Mouse (Mus musculus) olfactory bulb, adult 2 months (tissue): ENCODE results near the gene Rps16.

Experiments
- CTCF ChIP-seq: fragments of 200-500 bp; IDR thresholded peaks from 2 replicates; pipeline ENCODE4 v1.5.1; 2012; ENCODE audit warnings: low read depth, mild to moderate bottlenecking, low read length, moderate library complexity; ENCODE audit not compliant: insufficient read depth
- POLR2A ChIP-seq: fragments of 200-500 bp; IDR thresholded peaks from 2 replicates; pipeline ENCODE4 v1.6.1; 2012; ENCODE audit warnings: mild to moderate bottlenecking, low read depth, low read length, moderate library complexity; ENCODE audit not compliant: insufficient read depth

DNA sequence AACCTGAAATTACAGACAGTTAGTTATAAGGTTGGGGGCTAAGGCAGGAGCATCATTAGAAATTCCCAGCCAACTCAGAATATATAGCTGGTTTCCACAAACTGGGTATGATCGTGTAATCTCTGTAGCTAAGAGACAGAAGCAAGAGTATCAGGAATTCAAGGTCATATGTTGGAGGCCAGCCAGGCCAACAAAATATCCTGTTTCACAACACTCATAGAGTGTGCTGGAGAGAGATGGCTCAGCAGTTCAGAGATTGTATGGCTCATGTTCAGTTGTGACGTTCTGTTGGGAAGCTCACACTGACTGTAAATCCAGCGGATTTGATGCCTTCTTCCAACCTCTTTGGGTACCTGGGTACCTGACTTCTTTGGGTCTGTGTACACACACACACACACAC lies 2.7 kb upstream of the Rps16 start:
- no peak for TF ChIP-seq POLR2A
- no peak for TF ChIP-seq CTCF
